ENCODE assay signal across 8 mouse cellular contexts in the genomic region with DNA sequence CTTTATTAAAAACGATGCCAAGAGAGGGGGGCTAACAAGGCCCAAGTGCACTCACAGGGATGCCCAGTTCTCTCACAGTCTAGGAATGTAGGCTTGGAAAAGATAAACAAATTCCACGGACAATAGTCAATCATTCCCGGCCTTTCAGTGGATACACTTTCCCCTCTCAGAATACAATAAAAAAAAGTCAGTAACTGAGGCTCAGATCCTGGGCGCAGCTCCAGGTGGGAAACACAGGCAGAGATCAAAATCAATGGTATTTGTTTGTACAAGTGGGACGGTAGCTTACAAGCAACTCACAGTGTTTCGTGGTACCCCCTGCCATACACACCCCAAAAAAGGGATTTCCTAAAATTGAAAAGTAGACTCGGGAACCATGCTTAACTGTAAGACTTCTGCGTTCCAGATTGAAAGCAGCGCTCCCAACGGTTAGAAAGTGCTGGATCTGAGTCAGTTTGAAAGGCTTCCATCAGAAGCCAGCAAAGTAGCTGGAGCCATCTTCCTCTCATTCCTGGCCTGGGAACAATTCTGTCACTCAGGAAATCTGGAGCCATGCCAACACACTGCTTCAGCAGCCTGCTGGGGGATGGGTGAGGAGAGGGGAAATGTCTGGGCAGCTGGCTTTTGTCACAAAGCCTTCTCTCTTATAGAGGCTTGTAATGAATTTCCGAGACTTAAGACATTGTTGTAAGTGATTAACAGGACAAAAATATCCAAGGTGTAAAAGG.
DNase-seq lines count a peak whose midpoint lies in the region; ATAC-seq lines count a peak whose summit lies in the region.

No protein-coding gene starts in this region.

- WGBS in stomach, embryonic 15.5 days = 24% methylated on average over 11 of the region's 11 CpGs

- H3K4me3 ChIP-seq in stomach, embryonic 15.5 days (replicated peaks) = no peak overlapping the region

- H3K4me2 ChIP-seq in stomach, embryonic 15.5 days = peak overlapping the region; percentile 30; the same call in 1 of the 2 replicates

- H3K27me3 ChIP-seq in stomach, embryonic 15.5 days (replicated peaks) = no peaks in the 10 kb centered on the region

- H3K9ac ChIP-seq in stomach, embryonic 15.5 days = no peak overlapping the region

- H3K27ac ChIP-seq in stomach, embryonic 15.5 days = peak overlapping the region; percentile 71; the same call in 1 of the 2 replicates

- peak; percentile 71 for ATAC-seq in stomach, embryonic 15.5 days (ENCODE audit: insufficient read depth, low FRiP score, low read depth)
- ATAC-seq in inflammation-experienced regulatory T-cells, adult 6 months = no peak

- H3K4me1 ChIP-seq in stomach, embryonic 15.5 days = peaks cover 21% of the 10 kb centered on the region

- H3K36me3 ChIP-seq in stomach, embryonic 15.5 days = no peaks in the 10 kb centered on the region

- peak; percentile 75 for DNase-seq in NIH3T3 (ENCODE audit: low read depth)
- peak; percentile 95 to 96 for DNase-seq in cerebellum, postnatal 10 days
- peak; percentile 6 to 67 for DNase-seq in frontal cortex, adult 2 months (ENCODE audit: extremely low spot score in 1 of 2, low spot score in 1 of 2)
- DNase-seq in heart, postnatal 4 days = peak; percentile 95
- DNase-seq in layer of hippocampus, postnatal 36 days = peak; percentile 61 to 67
- peak; percentile 90 for DNase-seq in lung, postnatal 4 days

- H3K9me3 ChIP-seq in stomach, embryonic 15.5 days = no peaks in the 10 kb centered on the region

Comparison
In these comparisons a context has a peak if more than half of its experiments do, and no peak if none do; other contexts are left out.
1. DNase-seq: peak in every context shown above with its lines; median percentile 96 in cerebellum, postnatal 10 days; 95 in heart, postnatal 4 days; 90 in lung, postnatal 4 days; 75 in NIH3T3; 64 in layer of hippocampus, postnatal 36 days; 36 in frontal cortex, adult 2 months.